In the genomic region with DNA sequence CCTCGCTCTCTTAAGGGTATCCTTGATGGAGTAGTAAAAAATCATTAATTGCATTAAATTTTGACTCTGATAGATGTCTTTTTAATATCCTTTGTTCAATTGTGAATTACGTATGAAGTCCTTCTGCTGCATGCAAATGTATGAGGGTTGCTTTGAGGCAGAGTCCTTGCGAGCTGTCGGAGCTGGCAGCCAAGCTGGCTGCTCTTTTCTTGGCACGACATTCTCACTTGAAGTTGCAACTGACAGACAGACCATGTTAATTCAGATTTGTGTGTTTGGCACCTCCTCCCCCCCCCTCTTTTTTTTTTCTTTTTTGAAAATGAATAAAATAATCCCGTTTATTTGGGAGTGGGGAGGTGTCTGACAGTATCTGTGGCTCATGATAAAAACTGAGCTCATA, we compare ENCODE assay signal across 16 mouse cellular contexts.
A peak's percentile ranks its signal among the peaks of the same experiment; 100 is the strongest.
DNase-seq lines count a peak whose midpoint lies in the region; ATAC-seq lines count a peak whose summit lies in the region.
"Had no signal": no experiment of that assay in that cellular context is flagged by ENCODE, and none has a peak within 500 bp of the region (broad histone marks: within the 10 kb centered on the region; RNA-seq: fewer than 3 reads in every experiment).

No protein-coding gene starts in this region.

- peaks cover 9% of the 10 kb centered on the region for H3K4me1 ChIP-seq in hindbrain, embryonic 16.5 days (ENCODE audit: control insufficient read depth, insufficient read depth, low read depth, low read length)
- H3K4me1 ChIP-seq in hindbrain, embryonic 11.5 days (replicated peaks; ENCODE audit: control insufficient read depth, insufficient read depth, low read length) = no peaks in the 10 kb centered on the region
- peaks cover 7% of the 10 kb centered on the region; the same call in 1 of the 2 replicates for H3K4me1 ChIP-seq in midbrain, embryonic 14.5 days (ENCODE audit: control insufficient read depth, insufficient read depth, low read length)
- peaks cover 9% of the 10 kb centered on the region; the same call in 1 of the 2 replicates for H3K4me1 ChIP-seq in midbrain, embryonic 15.5 days
- H3K4me1 ChIP-seq: hindbrain, embryonic 10.5 days had no signal

- no peak overlapping the region for H3K4me3 ChIP-seq in hindbrain, embryonic 16.5 days (ENCODE audit: low read length)
- no peak overlapping the region for H3K4me3 ChIP-seq in hindbrain, embryonic 11.5 days (ENCODE audit: low read depth, low read length)
- H3K4me3 ChIP-seq in midbrain, embryonic 14.5 days (replicated peaks; ENCODE audit: low read depth, low read length) = no peak overlapping the region
- H3K4me3 ChIP-seq in midbrain, embryonic 15.5 days = no peak overlapping the region
- H3K4me3 ChIP-seq: hindbrain, embryonic 10.5 days had no signal

- H3K9me3 ChIP-seq in hindbrain, embryonic 16.5 days (ENCODE audit: control insufficient read depth, low read length) = no peaks in the 10 kb centered on the region
- H3K9me3 ChIP-seq in hindbrain, embryonic 11.5 days (ENCODE audit: control insufficient read depth, low read length) = no peaks in the 10 kb centered on the region
- no peaks in the 10 kb centered on the region for H3K9me3 ChIP-seq in midbrain, embryonic 14.5 days (ENCODE audit: control insufficient read depth, low read length)
- H3K9me3 ChIP-seq in midbrain, embryonic 15.5 days = no peaks in the 10 kb centered on the region
- H3K9me3 ChIP-seq: hindbrain, embryonic 10.5 days had no signal

- H3K9ac ChIP-seq in hindbrain, embryonic 16.5 days (ENCODE audit: low read depth, low read length) = no peak overlapping the region
- H3K9ac ChIP-seq in hindbrain, embryonic 11.5 days (ENCODE audit: low read depth, low read length) = no peak overlapping the region
- no peak overlapping the region for H3K9ac ChIP-seq in midbrain, embryonic 14.5 days (replicated peaks; ENCODE audit: low read length)
- no peak overlapping the region for H3K9ac ChIP-seq in midbrain, embryonic 15.5 days

- H3K36me3 ChIP-seq in hindbrain, embryonic 16.5 days (ENCODE audit: control insufficient read depth, insufficient read depth, low read length) = no peaks in the 10 kb centered on the region
- H3K36me3 ChIP-seq in hindbrain, embryonic 11.5 days (ENCODE audit: control insufficient read depth, insufficient read depth, low read length) = no peaks in the 10 kb centered on the region
- H3K36me3 ChIP-seq in midbrain, embryonic 14.5 days (ENCODE audit: control insufficient read depth, insufficient read depth, low read length) = no peaks in the 10 kb centered on the region
- H3K36me3 ChIP-seq in midbrain, embryonic 15.5 days (replicated peaks) = no peaks in the 10 kb centered on the region
- H3K36me3 ChIP-seq: hindbrain, embryonic 10.5 days had no signal

- DNase-seq in adrenal gland, postnatal 14 days = peak; percentile 13
- DNase-seq in adrenal gland, postnatal 4 days (ENCODE audit: low spot score in 2 of 2) = no peak
- no peak for DNase-seq in hindbrain, embryonic 11.5 days (ENCODE audit: low spot score)
- peak; percentile 57 for DNase-seq in midbrain, embryonic 14.5 days
- DNase-seq in telencephalon, adult 2 months (ENCODE audit: low read depth, low spot score) = peak; percentile 9
- no peak for DNase-seq in ovary, adult 18-20 months (ENCODE audit: low spot score)
- DNase-seq: gastrocnemius, postnatal 10 days; heart, adult 18-20 months; lung, adult 2 months; lung, postnatal 36 days; retina, postnatal 1 day; thymus, postnatal 14 days had no signal

- no peaks in the 10 kb centered on the region for H3K27me3 ChIP-seq in hindbrain, embryonic 16.5 days (replicated peaks; ENCODE audit: control insufficient read depth, insufficient read depth, low read length)
- H3K27me3 ChIP-seq in hindbrain, embryonic 11.5 days (ENCODE audit: control insufficient read depth, insufficient read depth, low read length) = no peaks in the 10 kb centered on the region
- no peaks in the 10 kb centered on the region for H3K27me3 ChIP-seq in midbrain, embryonic 14.5 days (ENCODE audit: control insufficient read depth, insufficient read depth, low read length)
- no peaks in the 10 kb centered on the region for H3K27me3 ChIP-seq in midbrain, embryonic 15.5 days (replicated peaks)

- H3K4me2 ChIP-seq in hindbrain, embryonic 16.5 days (ENCODE audit: low read length) = no peak overlapping the region
- H3K4me2 ChIP-seq in hindbrain, embryonic 11.5 days (replicated peaks; ENCODE audit: low read depth, low read length) = no peak overlapping the region
- H3K4me2 ChIP-seq in midbrain, embryonic 14.5 days (ENCODE audit: low read length) = no peak overlapping the region
- H3K4me2 ChIP-seq in midbrain, embryonic 15.5 days = no peak overlapping the region

- WGBS in hindbrain, embryonic 16.5 days = 37% methylated on average over 6 of the region's 6 CpGs
- WGBS in hindbrain, embryonic 11.5 days = 75% methylated on average over 6 of the region's 6 CpGs
- WGBS in midbrain, embryonic 14.5 days = 37% methylated on average over 6 of the region's 6 CpGs
- 43% methylated on average over 6 of the region's 6 CpGs for WGBS in midbrain, embryonic 15.5 days

- no peak overlapping the region for H3K27ac ChIP-seq in hindbrain, embryonic 16.5 days (ENCODE audit: low read depth, low read length)
- H3K27ac ChIP-seq in hindbrain, embryonic 11.5 days (ENCODE audit: low read depth, low read length) = no peak overlapping the region
- H3K27ac ChIP-seq in midbrain, embryonic 14.5 days (replicated peaks; ENCODE audit: low read depth, low read length) = no peak overlapping the region
- H3K27ac ChIP-seq in midbrain, embryonic 15.5 days = no peak overlapping the region
- H3K27ac ChIP-seq: hindbrain, embryonic 10.5 days had no signal

- peak; percentile 37; the same call in 1 of the 2 replicates for ATAC-seq in hindbrain, embryonic 16.5 days
- no peak for ATAC-seq in hindbrain, embryonic 11.5 days (ENCODE audit: low FRiP score)
- ATAC-seq in midbrain, embryonic 14.5 days (ENCODE audit: low FRiP score, low TSS enrichment) = no peak
- ATAC-seq in midbrain, embryonic 15.5 days (replicated peaks) = no peak
- ATAC-seq: intestine, postnatal 0 days had no signal

Comparison
In these comparisons a context has a peak if more than half of its experiments do, and no peak if none do; other contexts are left out.
1. DNase-seq: peak in adrenal gland, postnatal 14 days (single experiment), midbrain, embryonic 14.5 days (single experiment) and telencephalon, adult 2 months (single experiment); none in adrenal gland, postnatal 4 days (0 of 2), hindbrain, embryonic 11.5 days (single experiment) and ovary, adult 18-20 months (single experiment).